ENCODE assay signal across 13 mouse cellular contexts in the genomic region with DNA sequence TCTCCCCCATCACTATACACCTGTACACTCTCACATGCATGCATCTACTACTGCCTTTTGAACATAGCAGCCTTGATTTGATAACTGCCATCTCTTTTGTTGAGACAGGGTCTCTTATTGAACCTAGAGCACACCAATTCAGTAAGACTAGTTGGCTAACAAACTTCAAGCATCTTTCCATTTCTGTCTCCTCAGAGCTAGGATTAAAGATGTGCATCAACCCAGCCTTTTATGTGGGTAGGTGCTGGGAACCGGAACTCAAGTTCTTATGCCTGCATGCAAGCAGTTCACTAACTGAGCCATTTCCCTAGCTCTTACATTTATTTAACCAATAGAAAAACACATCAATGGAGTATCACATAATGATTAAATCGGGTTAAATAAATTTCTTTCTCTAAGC.
"Had no signal": no experiment of that assay in that cellular context is flagged by ENCODE, and none has a peak within 500 bp of the region (broad histone marks: within the 10 kb centered on the region; RNA-seq: fewer than 3 reads in every experiment).

No protein-coding gene starts in this region.

- H3K4me2 ChIP-seq: intestine, embryonic 15.5 days; limb, embryonic 13.5 days had no signal

- H3K9ac ChIP-seq: intestine, embryonic 15.5 days; limb, embryonic 13.5 days; liver, embryonic 14.5 days had no signal

- H3K4me1 ChIP-seq: intestine, embryonic 15.5 days had no signal

- H3K9me3 ChIP-seq: intestine, embryonic 15.5 days; limb, embryonic 13.5 days had no signal

- H3K27me3 ChIP-seq: intestine, embryonic 15.5 days had no signal

- DNase-seq: kidney, adult 18-20 months; kidney, postnatal 10 days; kidney, postnatal 4 days; left cerebral cortex, postnatal 4 days; lung, adult 2 months; lung, postnatal 36 days; midbrain, embryonic 14.5 days; right cerebral cortex, adult 18-20 months; right cerebral cortex, postnatal 25 days had no signal

- H3K4me3 ChIP-seq: intestine, embryonic 15.5 days; limb, embryonic 13.5 days had no signal

- H3K36me3 ChIP-seq: intestine, embryonic 15.5 days; limb, embryonic 13.5 days had no signal

- ATAC-seq: intestine, embryonic 15.5 days; lung, postnatal 0 days had no signal

- H3K27ac ChIP-seq: intestine, embryonic 15.5 days; limb, embryonic 13.5 days; liver, embryonic 14.5 days had no signal
